Mouse (Mus musculus) layer of hippocampus, postnatal 36 days (tissue): ENCODE results near the gene Fgfr4. TPM values are rescaled to one million over a fixed set of nuclear protein-coding genes. Genes with fewer than 3 reads are reported as not detected.

Experiments used
- DNase-seq, 2 experiments: peaks; one replicate each; pipeline ENCODE4 v3.0.0; 2022
- total RNA-seq, 2 experiments: library from RNA; stranded (reverse); gene quantifications; 2 replicates each; pipeline ENCODE4 v1.2.3; 2021

The Fgfr4 gene
- under 1 TPM; 0.20 to 0.43 TPM for total RNA-seq

DNA sequence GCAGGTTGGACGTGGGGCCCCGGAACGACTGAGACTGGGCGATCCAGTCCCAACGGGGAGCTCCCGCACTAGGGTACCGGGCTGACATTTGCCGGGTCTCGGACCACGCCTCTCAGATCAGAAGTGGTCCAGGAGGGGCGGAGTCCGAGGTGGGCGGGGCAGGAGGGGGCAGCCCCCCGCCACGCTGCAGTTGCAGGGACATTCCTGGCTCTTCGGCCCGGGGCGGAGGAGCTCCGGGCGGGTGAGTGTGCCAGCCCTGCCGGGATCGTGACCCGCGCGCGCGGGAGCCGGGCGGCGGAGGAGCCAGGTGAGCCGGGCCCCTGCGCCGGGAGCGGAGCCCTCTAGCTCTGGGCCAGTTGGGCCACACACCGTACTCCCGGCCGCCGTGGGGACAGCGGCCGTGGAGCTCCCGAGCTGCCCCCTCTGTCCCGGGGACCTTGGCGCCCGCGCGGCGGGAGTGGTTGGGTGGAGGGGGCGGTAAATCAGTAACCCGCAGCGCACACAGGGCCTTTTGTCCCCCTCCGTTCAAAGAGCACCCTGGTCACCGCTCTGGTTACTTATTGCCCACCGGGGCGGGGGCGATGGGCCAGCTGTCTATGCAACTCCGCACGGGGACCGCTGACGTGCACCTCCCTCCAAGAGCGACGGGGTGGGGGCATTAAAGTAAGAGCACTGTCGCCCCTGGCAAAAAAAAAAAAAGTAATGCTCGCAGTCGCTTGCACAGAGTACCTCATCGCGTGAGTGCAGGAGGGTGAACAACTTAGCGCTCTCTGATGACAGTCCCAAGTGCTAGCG lies at the start of gene Fgfr4:
Gene Fgfr4 (plus strand): TSS at position 20 of the 795 bp plus-strand sequence.
- no peak for DNase-seq

DNA sequence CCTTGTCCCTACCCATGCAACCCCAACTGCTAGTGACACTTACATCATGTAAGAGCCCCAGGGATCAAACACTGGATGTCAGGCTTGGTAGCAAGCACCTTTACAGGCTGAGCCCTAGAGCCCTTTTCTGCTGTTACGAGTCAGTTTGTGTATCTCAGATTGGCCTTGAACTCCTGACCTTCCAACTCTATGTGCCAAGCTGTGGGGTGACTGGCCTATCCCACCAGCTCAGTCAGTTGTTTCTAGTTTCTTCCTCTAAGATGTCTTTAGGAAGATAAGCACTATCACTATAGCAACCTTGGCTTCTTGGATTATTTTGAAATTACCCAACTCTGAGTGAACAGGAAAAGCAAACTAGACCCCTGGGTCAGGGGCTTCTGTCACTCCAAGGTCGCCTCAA lies 49.1 kb upstream of the Fgfr4 start:
- no peak for DNase-seq

DNA sequence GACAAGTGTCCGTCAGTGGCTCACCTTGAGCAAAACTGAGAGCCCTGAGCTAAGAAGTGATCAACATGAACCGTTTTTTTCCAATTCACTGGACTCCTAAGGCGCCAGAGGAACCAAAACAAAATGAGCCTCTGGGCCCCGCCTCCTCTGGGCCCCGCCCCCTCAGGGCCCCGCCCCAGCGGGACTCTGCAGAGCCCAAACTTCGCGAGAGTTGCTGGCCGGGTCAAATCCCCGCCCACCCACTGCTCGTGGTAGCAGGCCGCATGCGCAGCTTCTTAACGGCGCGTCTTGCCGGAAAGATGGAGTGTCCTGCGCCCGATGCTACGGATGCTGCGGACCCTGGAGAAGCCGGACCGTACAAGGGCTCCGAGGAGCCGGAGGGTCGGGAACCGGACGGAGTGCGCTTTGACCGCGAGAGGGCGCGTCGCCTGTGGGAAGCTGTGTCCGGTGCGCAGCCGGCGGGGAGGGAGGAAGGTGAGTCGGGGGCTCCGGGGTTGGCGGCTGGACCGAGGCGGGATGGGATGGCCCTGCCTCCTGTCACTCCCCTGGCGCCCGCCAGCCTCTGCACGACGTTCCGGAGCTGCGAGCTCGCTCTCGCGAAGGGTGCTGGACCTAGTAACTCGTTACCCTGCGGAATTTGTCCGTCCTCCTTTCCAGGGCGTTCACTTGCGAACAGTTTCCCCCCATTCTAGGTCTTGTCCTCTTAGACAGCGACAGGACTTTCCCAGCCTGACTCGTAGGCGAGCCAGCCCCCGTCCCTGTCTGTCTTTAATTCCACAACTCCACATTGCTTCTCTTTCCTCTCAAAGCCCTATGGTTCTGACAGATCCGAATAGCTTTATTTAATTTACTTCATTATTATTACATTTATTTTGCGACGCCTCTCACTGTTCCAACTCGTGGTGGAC lies 47.1 kb upstream of the Fgfr4 start, which contains the start of gene Zfp346:
Gene Zfp346 (plus strand): TSS at position 267 of the 908 bp plus-strand sequence.
- DNase-seq: peak; percentile 93 to 94

DNA sequence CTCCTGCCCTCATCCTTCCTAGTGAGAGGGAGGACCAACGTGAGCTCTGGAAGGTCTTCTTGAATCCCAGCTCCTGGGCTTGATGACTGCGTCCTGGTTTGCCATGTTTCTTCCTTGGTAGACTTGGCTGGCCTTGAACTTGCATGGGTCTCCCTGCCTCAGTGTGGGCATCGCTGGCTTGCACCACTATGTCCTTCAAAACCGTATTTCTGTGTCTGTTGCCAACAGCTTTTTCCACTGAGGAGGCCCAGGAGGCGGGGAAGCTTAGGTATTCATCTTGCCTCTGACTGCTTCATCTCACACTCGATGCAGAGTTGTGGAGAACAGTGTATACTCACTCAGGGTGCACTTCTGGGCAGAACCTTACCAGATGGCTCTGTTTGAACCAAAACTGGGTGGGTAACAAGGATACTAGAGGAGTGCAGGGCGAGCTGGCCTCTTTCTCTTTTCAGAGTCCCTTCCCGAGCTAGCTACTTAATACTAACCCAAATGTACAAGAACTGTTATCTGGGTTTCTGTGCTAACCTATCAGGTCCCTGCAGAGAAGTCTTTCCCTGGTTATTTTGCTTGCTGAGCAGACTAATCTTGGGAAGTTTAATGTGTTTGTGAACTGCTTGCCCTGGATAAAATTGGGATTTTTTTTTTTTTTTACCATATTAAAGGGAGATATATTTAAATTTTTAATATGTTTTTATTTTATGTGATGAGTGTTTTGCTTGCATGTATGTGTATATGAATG lies 46.3 kb upstream of the Fgfr4 start:
- DNase-seq: peak in 1 of 2 experiments; percentile 7

DNA sequence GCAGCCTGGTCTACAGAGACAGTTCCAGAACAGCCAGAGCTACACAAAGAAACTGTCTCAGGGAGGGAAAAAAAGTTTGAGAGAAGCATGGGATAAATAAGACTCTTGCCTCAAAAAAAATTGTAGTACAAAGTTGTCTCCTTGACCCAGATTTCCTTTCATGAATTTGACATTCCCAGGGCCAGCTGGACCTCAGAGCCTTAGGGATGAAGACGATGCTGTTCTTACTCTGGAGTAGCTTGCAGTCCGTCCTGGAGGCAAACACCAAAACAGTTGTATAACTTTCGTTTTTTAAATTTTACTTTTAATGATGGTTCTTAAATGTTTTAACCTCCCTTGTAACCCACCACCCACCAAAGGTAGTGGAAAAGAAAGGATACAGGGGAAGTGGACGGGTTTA lies 45.3 kb upstream of the Fgfr4 start:
- no peak for DNase-seq

DNA sequence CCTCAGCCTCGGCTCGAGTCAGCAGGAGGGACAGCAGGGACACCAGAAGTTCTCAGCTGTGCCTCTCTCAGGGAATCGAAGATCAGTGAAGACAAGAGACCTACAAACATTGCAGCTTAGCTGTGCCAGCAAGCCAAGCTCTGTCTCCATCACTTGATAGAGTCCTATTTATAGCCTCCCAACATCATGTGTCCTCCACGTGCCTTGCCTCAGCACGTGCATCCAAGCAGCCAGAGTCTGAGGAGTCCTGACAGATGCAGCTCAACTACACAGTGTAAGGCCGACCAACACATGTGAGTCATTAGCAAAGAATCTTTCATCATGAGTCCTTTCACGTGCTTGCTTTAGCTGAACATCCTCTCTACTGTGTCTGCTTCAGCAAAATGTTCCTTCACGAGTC lies 44.7 kb upstream of the Fgfr4 start:
- DNase-seq: peak; percentile 3 to 11

DNA sequence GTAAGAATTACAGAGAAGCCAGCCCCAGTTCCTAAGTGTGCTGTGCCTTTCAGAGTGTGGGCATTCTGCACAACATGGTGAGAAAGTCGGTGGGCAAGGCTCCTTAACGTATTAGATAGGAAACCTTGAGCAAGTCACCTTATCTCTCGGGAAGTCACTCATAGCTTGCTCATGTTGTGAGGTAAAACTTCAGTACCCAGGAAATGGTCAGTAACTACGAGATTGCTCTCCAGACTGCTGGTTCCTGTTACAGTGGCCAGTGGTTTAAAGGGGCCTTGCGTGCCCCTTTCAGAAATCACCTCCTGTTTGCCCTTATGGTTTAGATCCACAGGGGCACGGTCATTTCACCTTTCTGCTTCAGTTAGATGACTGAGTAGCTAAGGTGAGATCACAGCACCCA lies 38.1 kb upstream of the Fgfr4 start:
- DNase-seq: no peak

DNA sequence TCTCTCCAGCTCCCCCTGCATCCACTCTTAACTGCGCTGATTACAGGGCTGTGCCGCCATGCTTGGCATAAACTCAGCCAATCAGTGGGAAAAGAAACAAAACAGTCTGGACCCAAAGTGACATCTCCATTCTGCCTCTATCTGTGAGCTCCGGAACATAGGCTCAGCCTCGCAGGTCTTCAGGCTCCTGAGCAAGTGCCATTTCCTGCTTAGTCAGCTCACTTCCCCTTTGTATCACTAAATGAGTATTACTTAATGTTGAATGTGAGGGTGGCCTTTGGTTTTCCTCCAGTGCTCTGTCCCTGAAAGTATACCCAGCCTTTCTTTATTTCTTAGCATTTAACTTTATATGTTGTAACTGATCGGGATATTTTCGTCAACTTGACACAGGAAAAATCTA lies 27.5 kb upstream of the Fgfr4 start:
- no peak for DNase-seq

DNA sequence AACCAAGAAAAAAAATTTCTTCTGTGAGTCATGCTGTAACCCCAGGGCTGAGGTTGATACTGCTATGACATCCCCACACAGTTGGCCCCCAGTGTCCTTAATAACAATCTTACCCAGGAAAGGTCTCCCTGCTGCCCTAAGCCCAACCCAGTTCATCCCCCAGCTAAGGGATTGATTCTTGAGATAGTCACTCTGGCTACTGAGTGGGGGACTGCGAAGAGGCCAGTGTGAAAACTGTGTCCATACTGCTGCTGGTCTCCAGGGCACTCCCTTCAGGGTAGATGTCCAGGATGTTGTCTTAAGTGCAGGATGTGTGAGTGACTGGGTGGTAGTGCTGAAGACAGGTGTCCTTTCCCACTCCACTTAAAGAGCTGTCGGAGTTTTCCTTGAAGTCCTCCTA lies 19.0 kb upstream of the Fgfr4 start, which contains the start of gene Gm17617:
Gene Gm17617 (minus strand): TSS at position 101 of the 400 bp plus-strand sequence.
- DNase-seq: no peak

DNA sequence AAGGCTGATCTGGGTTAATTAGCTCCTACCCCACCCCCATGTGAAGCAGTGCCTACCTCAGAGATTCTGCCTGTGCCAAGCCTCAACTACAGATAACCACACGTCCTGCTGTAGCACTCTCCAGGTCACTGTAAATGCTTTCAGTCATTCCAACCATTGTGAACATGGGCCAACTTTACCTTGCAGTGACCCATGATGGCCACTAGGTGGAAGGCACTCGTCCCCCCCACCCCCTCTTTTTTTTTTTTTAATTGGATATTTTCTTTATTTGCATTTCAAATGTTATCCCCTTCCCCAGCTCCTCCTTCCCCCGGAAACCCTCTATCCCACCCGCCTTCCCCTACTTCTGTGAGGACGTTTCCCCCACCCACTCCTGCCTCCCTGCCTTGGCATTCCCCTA lies 17.1 kb upstream of the Fgfr4 start:
- no peak for DNase-seq

DNA sequence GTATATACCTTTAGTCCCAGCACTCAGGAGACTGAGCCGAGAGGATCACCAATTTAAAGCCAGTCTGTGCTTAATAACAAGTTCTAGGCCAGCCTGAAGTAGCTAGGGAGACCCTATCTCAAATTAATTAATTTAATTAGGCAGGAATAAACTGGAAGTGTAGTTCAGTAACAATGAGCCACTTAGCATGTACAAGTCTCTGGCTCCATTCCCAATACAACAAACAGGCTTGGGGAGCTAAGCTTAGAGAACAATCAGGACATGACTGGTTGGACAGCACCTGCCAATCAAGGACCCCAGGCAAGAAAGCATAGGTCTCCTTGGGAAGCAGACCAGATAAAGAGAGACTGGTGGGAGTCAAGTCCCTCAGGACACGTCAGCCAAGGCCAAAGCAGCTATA lies 12.2 kb upstream of the Fgfr4 start:
- no peak for DNase-seq

DNA sequence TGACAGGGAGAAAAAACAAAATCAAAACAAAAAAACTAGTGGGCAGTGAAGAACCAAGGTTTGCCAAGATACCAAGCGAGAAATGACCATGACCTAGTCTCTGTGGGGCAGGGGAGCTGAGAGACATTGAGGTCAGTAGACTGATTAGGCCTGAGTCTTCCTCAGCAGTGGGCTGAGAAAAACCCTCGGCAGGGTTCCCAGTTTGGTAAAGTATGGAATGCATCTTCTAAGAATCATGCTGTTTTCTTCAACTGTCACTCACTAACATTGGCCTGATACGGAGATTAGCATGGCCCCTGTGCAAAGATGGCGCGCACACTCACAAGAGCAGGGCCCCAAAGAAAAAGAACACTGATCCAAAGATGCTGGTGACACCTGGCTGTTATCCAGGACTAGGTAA lies 1.5 kb downstream of the Fgfr4 start:
- no peak for DNase-seq

DNA sequence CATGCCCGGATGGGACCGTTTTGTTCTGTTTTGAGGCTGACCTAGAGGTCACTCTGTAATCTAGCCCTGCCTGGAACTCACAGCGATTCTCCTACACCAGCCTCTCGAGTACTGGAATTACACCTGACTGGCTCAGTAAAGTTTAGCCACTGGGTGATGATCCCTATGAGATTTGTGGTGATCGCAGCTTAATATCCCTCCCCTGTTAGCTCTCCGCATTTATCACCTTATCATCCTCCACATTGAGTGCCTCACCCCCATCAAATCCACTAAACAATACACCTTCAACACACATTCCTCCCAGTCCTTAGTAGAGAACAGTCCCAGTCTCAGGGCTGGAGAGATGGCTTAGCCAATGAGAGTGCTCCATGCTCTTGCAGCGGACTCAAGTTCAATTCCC lies 9.9 kb downstream of the Fgfr4 start:
- DNase-seq: no peak

DNA sequence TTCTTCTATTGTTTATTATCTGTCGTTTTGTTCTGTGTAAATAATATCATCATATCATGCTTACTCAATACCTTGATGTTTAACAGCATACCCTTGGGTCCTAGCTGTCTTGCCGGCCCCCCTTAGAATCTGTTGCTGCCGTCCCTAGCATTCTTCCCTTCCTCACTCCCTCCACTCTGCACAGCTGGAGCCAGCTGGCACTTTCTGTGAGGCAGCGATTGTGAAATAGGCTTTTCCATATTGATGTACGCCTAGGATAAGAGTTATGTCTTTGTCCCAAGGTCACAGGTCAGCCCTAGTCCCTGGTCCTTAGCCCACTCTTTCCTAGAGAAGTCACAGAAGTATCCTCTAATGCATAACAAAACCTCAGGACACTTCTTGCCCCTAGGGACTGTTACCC lies 11.1 kb downstream of the Fgfr4 start:
- no peak for DNase-seq

DNA sequence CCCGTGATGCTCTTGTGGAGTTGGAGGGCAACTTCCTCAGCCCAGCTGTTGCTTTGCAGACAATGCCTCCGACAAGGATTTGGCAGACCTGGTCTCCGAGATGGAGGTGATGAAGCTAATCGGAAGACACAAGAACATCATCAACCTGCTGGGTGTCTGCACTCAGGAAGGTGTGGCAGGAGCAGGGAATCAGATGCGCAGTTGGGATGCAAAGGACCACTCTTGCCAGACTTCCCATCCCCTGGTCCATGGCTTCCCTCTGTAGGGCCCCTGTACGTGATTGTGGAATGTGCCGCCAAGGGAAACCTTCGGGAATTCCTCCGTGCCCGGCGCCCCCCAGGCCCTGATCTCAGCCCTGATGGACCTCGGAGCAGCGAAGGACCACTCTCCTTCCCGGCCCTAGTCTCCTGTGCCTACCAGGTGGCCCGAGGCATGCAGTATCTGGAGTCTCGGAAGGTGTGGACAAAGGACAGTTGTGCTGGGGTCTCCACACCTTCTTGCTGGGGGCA lies 13.4 kb downstream of the Fgfr4 start:
- no peak for DNase-seq

DNA sequence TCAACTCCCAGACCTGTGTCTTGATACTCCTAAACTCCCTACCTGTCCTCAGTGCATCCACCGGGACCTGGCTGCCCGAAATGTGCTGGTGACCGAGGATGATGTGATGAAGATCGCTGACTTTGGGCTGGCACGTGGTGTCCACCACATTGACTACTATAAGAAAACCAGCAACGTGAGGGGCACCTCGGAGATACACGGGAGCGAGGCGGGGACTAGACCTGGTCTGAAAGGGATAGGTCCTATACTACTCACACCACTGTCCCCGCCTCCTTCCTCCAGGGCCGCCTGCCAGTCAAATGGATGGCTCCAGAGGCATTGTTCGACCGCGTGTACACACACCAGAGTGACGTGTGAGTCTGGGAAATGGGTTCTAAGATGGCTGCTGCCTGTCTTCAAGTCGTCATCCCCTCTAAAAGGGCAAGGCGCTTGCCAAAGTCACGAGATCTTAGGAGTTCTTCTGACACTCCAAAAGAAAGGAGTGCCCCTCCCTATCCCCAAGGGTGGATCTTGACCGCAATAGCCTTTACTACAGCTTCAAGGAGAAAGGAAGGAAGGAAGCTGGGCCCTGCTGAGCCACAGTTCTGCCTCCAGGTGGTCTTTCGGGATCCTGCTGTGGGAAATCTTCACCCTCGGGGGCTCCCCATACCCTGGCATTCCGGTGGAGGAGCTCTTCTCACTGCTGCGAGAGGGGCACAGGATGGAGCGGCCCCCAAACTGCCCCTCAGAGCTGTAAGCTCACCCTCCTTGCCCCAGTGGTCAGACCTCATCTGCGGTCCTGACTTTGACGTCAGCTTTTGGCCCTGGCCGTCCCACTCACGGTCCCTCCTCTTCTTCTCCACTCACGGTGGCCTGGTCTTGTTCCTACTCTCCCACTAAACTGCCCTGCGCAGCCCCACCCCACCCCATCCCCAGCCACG lies 14.6 kb downstream of the Fgfr4 start:
- DNase-seq: no peak

DNA sequence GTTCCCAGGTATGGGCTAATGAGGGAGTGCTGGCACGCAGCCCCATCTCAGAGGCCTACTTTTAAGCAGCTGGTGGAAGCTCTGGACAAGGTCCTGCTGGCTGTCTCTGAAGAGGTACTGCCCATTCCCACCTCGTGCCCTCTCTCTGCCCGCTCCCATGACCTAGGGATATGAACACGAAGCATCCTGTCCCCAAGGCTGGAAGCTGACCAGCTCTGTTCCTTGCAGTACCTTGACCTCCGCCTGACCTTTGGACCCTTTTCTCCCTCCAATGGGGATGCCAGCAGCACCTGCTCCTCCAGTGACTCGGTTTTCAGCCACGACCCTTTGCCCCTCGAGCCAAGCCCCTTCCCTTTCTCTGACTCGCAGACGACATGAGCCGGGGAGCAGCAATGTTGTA lies 15.4 kb downstream of the Fgfr4 start:
- DNase-seq: no peak

DNA sequence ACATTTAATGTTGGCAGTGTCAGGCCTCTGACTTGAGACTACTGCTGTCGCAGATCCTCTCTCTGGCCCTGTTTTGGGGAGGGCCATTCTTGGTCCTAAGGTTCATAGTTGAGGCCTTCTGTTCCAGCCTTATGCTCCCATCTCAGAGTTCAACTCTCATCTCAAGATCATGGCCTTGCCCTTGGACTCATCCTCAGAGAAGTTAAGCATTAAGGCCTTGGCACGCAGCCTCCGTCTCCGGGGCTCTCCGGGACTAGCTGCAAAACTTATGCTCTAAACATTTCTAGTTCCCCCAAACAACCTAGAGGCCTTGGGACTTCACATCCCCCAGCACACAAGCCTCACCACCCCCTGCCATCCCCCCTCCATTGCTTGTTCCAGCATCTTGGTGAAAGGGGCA lies 15.8 kb downstream of the Fgfr4 start:
- DNase-seq: no peak

DNA sequence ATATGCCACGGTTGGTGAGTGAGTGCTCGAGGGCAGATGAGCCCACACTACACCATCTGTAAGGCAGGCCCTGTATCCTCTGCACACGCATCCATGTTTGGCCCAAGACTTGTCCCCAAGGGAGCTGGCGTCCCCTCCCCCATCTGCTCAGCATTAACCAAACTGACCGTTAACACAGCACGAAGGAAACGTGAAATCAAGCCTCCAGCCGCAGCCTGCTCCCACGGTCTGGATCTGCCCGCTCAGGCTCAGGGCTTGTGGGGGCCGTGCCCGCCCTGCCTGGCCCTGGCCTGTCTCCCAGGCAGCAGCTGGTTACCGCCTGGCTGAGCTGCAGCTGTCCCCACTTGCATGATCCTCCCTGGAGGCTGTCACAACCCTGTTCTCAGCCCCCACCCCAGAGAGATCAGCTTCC lies 16.5 kb downstream of the Fgfr4 start:
- peak; percentile 59 to 70 for DNase-seq

DNA sequence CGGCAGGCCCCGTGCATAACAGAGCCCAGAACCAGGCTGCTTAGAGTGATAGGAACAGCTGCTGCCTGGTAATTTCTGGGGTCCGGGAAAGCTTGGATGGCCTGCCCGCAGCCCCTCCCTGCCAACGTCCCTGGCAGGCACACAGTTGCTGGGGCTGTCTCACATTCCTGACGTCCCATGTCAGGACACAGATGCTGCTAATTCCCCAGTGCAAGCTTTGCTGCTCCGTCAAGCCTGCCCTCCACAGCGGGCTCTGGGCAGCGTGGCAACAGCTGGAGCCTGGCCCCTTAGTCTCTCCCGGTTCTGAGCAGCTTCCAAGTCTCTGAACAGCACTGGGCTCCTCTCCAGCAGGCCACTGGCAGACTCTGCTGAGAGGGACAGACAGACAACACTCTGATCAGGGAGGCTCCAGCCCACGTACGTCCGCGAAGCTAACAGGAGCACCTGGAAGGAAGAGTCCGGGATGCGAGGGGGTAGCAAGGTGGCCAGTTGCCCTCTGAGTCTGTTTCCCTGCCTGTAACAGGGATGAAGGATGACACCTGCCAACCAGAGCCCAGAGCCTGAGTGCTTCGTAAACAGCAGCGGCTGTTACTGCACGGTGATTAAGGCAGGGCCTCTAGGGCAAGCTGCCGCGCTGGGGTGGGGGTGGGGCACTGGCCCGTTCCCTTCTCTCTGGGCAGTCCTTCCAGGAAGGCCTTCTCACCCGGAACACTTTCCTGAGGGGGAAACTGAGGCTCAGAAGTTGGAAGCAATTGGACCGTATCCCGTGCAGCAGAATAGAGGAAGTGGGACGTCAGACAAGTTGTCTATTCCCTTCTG lies 19.3 kb downstream of the Fgfr4 start:
- DNase-seq: peak; percentile 64 to 67
